Mouse (Mus musculus): ENCODE data around the gene Gkn2. TPM values are rescaled to one million over a fixed set of nuclear protein-coding genes. Genes with fewer than 3 reads are reported as not detected.
A peak's percentile ranks its signal among the peaks of the same experiment; 100 is the strongest.

The Gkn2 gene
- polyA plus RNA-seq, 1 experiment from 2014 or later: not detected

- no peak overlapping the region for H3K4me3 ChIP-seq
- no peaks in the 10 kb centered on the region for H3K9me3 ChIP-seq (replicated peaks)
- H3K27me3 ChIP-seq (ENCODE audit: low read depth, poor library complexity, severe bottlenecking): peaks cover 48% of the 10 kb centered on the region
- H3K27ac ChIP-seq: no peak overlapping the region
- no peaks in the 10 kb centered on the region for H3K36me3 ChIP-seq
- WGBS: 59% methylated on average over 6 of the region's 6 CpGs
- DNase-seq (ENCODE audit: low spot score): no peak
- H3K4me1 ChIP-seq: peaks cover 6% of the 10 kb centered on the region
Measured at GRCm38 (mm10) chr6:87384761-87385160, 11.6 kb downstream of the Gkn2 start.

GRCm38 (mm10) chr6:87386203-87386602 lies 13.0 kb downstream of the Gkn2 start:
- Histone ChIP-seq H3K4me1 (peaks cover 6% of the 10 kb centered on the region), H3K27me3 (ENCODE audit: low read depth, poor library complexity, severe bottlenecking) (peaks cover 48% of the 10 kb centered on the region), H3K27ac (no peak overlapping the region), H3K36me3 (no peaks in the 10 kb centered on the region), H3K4me3 (no peak overlapping the region), H3K9me3 (replicated peaks) (no peaks in the 10 kb centered on the region)
- 19% methylated on average over 7 of the region's 7 CpGs for WGBS
- DNase-seq (ENCODE audit: low spot score): peak; percentile 82

GRCm38 (mm10) chr6:87386681-87387080 lies 13.5 kb downstream of the Gkn2 start:
- H3K4me3 ChIP-seq: no peak overlapping the region
- DNase-seq (ENCODE audit: low spot score): no peak
- H3K27ac ChIP-seq: no peak overlapping the region
- 83% methylated on average over 10 of the region's 10 CpGs for WGBS
- no peaks in the 10 kb centered on the region for H3K36me3 ChIP-seq
- H3K9me3 ChIP-seq (replicated peaks): no peaks in the 10 kb centered on the region
- peaks cover 6% of the 10 kb centered on the region for H3K4me1 ChIP-seq
- peaks cover 47% of the 10 kb centered on the region for H3K27me3 ChIP-seq (ENCODE audit: low read depth, poor library complexity, severe bottlenecking)

GRCm38 (mm10) chr6:87388877-87389276 lies 15.7 kb downstream of the Gkn2 start, which contains the start of gene Gkn3:
Gkn3 (minus strand) TSS chr6:87388935.
- Histone ChIP-seq H3K27ac (no peak within 1 kb of the TSS), H3K27me3 (ENCODE audit: low read depth, poor library complexity, severe bottlenecking) (peaks cover 25% of the 10 kb centered on the region), H3K4me1 (peaks cover 5% of the 10 kb centered on the region), H3K4me3 (no peak within 1 kb of the TSS), H3K36me3 (no peaks in the 10 kb centered on the region), H3K9me3 (replicated peaks) (no peaks in the 10 kb centered on the region)
- no peak for DNase-seq (ENCODE audit: low spot score)
- 84% methylated on average over 7 of the region's 7 CpGs for WGBS

GRCm38 (mm10) chr6:87389455-87389989 lies 16.4 kb downstream of the Gkn2 start:
- Histone ChIP-seq H3K27ac (no peak overlapping the region), H3K36me3 (no peaks in the 10 kb centered on the region), H3K9me3 (replicated peaks) (no peaks in the 10 kb centered on the region), H3K4me1 (no peaks in the 10 kb centered on the region), H3K27me3 (ENCODE audit: low read depth, poor library complexity, severe bottlenecking) (peaks cover 22% of the 10 kb centered on the region), H3K4me3 (no peak overlapping the region)
- WGBS: 37% methylated on average over 5 of the region's 5 CpGs
- no peak for DNase-seq (ENCODE audit: low spot score)

GRCm38 (mm10) chr6:87393466-87394205 lies 20.5 kb downstream of the Gkn2 start:
- Histone ChIP-seq H3K27ac (no peak overlapping the region), H3K27me3 (ENCODE audit: low read depth, poor library complexity, severe bottlenecking) (no peaks in the 10 kb centered on the region), H3K9me3 (replicated peaks) (no peaks in the 10 kb centered on the region), H3K4me1 (no peaks in the 10 kb centered on the region), H3K4me3 (no peak overlapping the region), H3K36me3 (no peaks in the 10 kb centered on the region)
- WGBS: 82% methylated on average over 8 of the region's 8 CpGs
- no peak for DNase-seq (ENCODE audit: low spot score)

- Histone ChIP-seq H3K4me3 (no peak overlapping the region), H3K9me3 (replicated peaks) (no peaks in the 10 kb centered on the region), H3K36me3 (no peaks in the 10 kb centered on the region), H3K4me1 (peaks cover 1% of the 10 kb centered on the region; the same call in 1 of the 2 replicates), H3K27ac (no peak overlapping the region), H3K27me3 (ENCODE audit: low read depth, poor library complexity, severe bottlenecking) (no peaks in the 10 kb centered on the region)
- 86% methylated on average over 9 of the region's 9 CpGs for WGBS
- DNase-seq (ENCODE audit: low spot score): no peak
Measured at GRCm38 (mm10) chr6:87394783-87395182, 21.6 kb downstream of the Gkn2 start.

GRCm38 (mm10) chr6:87399137-87399536 lies 26.0 kb downstream of the Gkn2 start:
- Histone ChIP-seq H3K36me3 (no peaks in the 10 kb centered on the region), H3K27ac (no peak overlapping the region), H3K27me3 (ENCODE audit: low read depth, poor library complexity, severe bottlenecking) (no peaks in the 10 kb centered on the region), H3K4me3 (no peak overlapping the region), H3K9me3 (replicated peaks) (no peaks in the 10 kb centered on the region), H3K4me1 (peaks cover 9% of the 10 kb centered on the region; the same call in 1 of the 2 replicates)
- DNase-seq (ENCODE audit: low spot score): peak; percentile 83
- WGBS: 2% methylated on average over 5 of the region's 5 CpGs

GRCm38 (mm10) chr6:87399886-87400566 lies 26.9 kb downstream of the Gkn2 start:
- Histone ChIP-seq H3K4me3 (no peak overlapping the region), H3K27ac (no peak overlapping the region), H3K4me1 (peaks cover 9% of the 10 kb centered on the region; the same call in 1 of the 2 replicates), H3K36me3 (no peaks in the 10 kb centered on the region), H3K9me3 (replicated peaks) (no peaks in the 10 kb centered on the region), H3K27me3 (ENCODE audit: low read depth, poor library complexity, severe bottlenecking) (no peaks in the 10 kb centered on the region)
- 68% methylated on average over 4 of the region's 4 CpGs for WGBS
- DNase-seq (ENCODE audit: low spot score): no peak

- no peak overlapping the region for H3K27ac ChIP-seq
- no peak overlapping the region for H3K4me3 ChIP-seq
- no peaks in the 10 kb centered on the region for H3K27me3 ChIP-seq (ENCODE audit: low read depth, poor library complexity, severe bottlenecking)
- H3K36me3 ChIP-seq: no peaks in the 10 kb centered on the region
- 57% methylated on average over 6 of the region's 6 CpGs for WGBS
- no peaks in the 10 kb centered on the region for H3K9me3 ChIP-seq (replicated peaks)
- no peak for DNase-seq (ENCODE audit: low spot score)
- peaks cover 9% of the 10 kb centered on the region; the same call in 1 of the 2 replicates for H3K4me1 ChIP-seq
Measured at GRCm38 (mm10) chr6:87401456-87401855, 28.3 kb downstream of the Gkn2 start.

- H3K36me3 ChIP-seq: no peaks in the 10 kb centered on the region
- 15% methylated on average over 3 of the region's 3 CpGs for WGBS
- H3K4me1 ChIP-seq: no peaks in the 10 kb centered on the region
- H3K27me3 ChIP-seq (ENCODE audit: low read depth, poor library complexity, severe bottlenecking): no peaks in the 10 kb centered on the region
- no peak overlapping the region for H3K27ac ChIP-seq
- H3K4me3 ChIP-seq: no peak overlapping the region
- no peaks in the 10 kb centered on the region for H3K9me3 ChIP-seq (replicated peaks)
- DNase-seq (ENCODE audit: low spot score): no peak
Measured at GRCm38 (mm10) chr6:87412011-87412410, 38.9 kb downstream of the Gkn2 start.

- H3K4me1 ChIP-seq: no peaks in the 10 kb centered on the region
- 78% methylated on average over 7 of the region's 7 CpGs for WGBS
- H3K27ac ChIP-seq: no peak overlapping the region
- H3K36me3 ChIP-seq: no peaks in the 10 kb centered on the region
- H3K9me3 ChIP-seq (replicated peaks): no peaks in the 10 kb centered on the region
- H3K27me3 ChIP-seq (ENCODE audit: low read depth, poor library complexity, severe bottlenecking): no peaks in the 10 kb centered on the region
- H3K4me3 ChIP-seq: no peak overlapping the region
- no peak for DNase-seq (ENCODE audit: low spot score)
Measured at GRCm38 (mm10) chr6:87422304-87422703, 49.1 kb downstream of the Gkn2 start.
